Mouse (Mus musculus) heart, postnatal 10 days (tissue): ENCODE data around the gene Cadps. TPM values are rescaled to one million over a fixed set of nuclear protein-coding genes. Genes with fewer than 3 reads are reported as not detected.

Experiments used
- DNase-seq, 2 experiments: peaks; one replicate each; pipeline ENCODE4 v3.0.0; 2021
- intact Hi-C: fragments of 180-260 bp; cut with DNase I; formaldehyde crosslinking; loops from one replicate; pipeline ENCODE4 v1.15.1; 2025
- total RNA-seq, 2 experiments: library from RNA; stranded (reverse); gene quantifications; 2 replicates each; pipeline ENCODE4 v1.2.3; 2021

Gene Cadps
- total RNA-seq, 2 experiments from 2014 or later = 0.07 TPM; not detected in 1

- intact Hi-C loops = no loop called here
- DNase-seq = no peak
Observed at GRCm38 (mm10) chr14:12753237-12753636, 69.6 kb downstream of the Cadps start.

GRCm38 (mm10) chr14:12751821-12752220 is 71.1 kb downstream of the Cadps start:
- intact Hi-C loops = no loop called here
- no peak for DNase-seq

GRCm38 (mm10) chr14:12730979-12731378 is 91.9 kb downstream of the Cadps start:
- no peak for DNase-seq
- intact Hi-C loops = no loop called here

GRCm38 (mm10) chr14:12722452-12723194 is 100.3 kb downstream of the Cadps start:
- intact Hi-C loops = no loop called here
- no peak for DNase-seq

GRCm38 (mm10) chr14:12718766-12719165 is 104.1 kb downstream of the Cadps start:
- intact Hi-C loops = no loop called here
- no peak for DNase-seq

GRCm38 (mm10) chr14:12715906-12716659 is 106.8 kb downstream of the Cadps start:
- intact Hi-C loops = no loop called here
- no peak for DNase-seq

GRCm38 (mm10) chr14:12707395-12707794 is 115.5 kb downstream of the Cadps start:
- intact Hi-C loops = no loop called here
- no peak for DNase-seq

GRCm38 (mm10) chr14:12704461-12704860 is 118.4 kb downstream of the Cadps start:
- intact Hi-C loops = no loop called here
- DNase-seq = no peak

GRCm38 (mm10) chr14:12690201-12690600 is 132.7 kb downstream of the Cadps start:
- intact Hi-C loops = no loop called here
- DNase-seq = no peak

GRCm38 (mm10) chr14:12685015-12685414 is 137.9 kb downstream of the Cadps start:
- no peak for DNase-seq
- intact Hi-C loops = no loop called here

GRCm38 (mm10) chr14:12680819-12681638 is 141.8 kb downstream of the Cadps start:
- intact Hi-C loops = no loop called here
- DNase-seq = no peak

- intact Hi-C loops = no loop called here
- DNase-seq = no peak
Observed at GRCm38 (mm10) chr14:12661430-12661829, 161.4 kb downstream of the Cadps start.

GRCm38 (mm10) chr14:12657351-12657750 is 165.5 kb downstream of the Cadps start:
- DNase-seq = no peak
- intact Hi-C loops = no loop called here

GRCm38 (mm10) chr14:12642868-12643512 is 179.9 kb downstream of the Cadps start:
- intact Hi-C loops = no loop called here
- no peak for DNase-seq

GRCm38 (mm10) chr14:12638762-12639161 is 184.1 kb downstream of the Cadps start:
- intact Hi-C loops = no loop called here
- no peak for DNase-seq

- DNase-seq = peak; percentile 11 to 33
- intact Hi-C loops = no loop called here
Observed at GRCm38 (mm10) chr14:12637121-12637754, 185.6 kb downstream of the Cadps start.

GRCm38 (mm10) chr14:12624256-12625130 is 198.4 kb downstream of the Cadps start:
- peak; percentile 9 to 25 for DNase-seq
- intact Hi-C loops = loop anchor here (1.0 to 2.0 kb wide), 2 partner anchors 574 to 612 kb away; no protein-coding TSS in a partner anchor

- intact Hi-C loops = no loop called here
- DNase-seq = no peak
Observed at GRCm38 (mm10) chr14:12607025-12607424, 215.9 kb downstream of the Cadps start.

GRCm38 (mm10) chr14:12606202-12606601 is 216.7 kb downstream of the Cadps start:
- no peak for DNase-seq
- intact Hi-C loops = no loop called here
